Mouse (Mus musculus): ENCODE measurements around the gene Heatr4. TPM values are rescaled to one million over a fixed set of nuclear protein-coding genes. Genes with fewer than 3 reads are reported as not detected.
"Not testable (repeated sequence)": the region's sequence is repeated elsewhere in the genome, so short reads cannot be mapped to it uniquely, and the experiment has no call there.

The Heatr4 gene
- total and polyA plus RNA-seq, 2 experiments from 2014 or later, result 0.04 TPM; not detected in 1

- Histone ChIP-seq H3K27me3 (ENCODE audit: control insufficient read depth, insufficient read depth, low read length) (no peaks in the 10 kb centered on the region), H3K36me3 (replicated peaks; ENCODE audit: control insufficient read depth, insufficient read depth, low read length) (no peaks in the 10 kb centered on the region), H3K9me3 (replicated peaks; ENCODE audit: control insufficient read depth, low read length) (no peaks in the 10 kb centered on the region; the same call in 1 of the 2 replicates), H3K9ac (replicated peaks; ENCODE audit: low read depth, low read length) (no peak overlapping the region), H3K27ac (ENCODE audit: low read depth) (no peak overlapping the region), H3K4me3 (ENCODE audit: low read depth, low read length) (no peak overlapping the region), H3K4me1 (ENCODE audit: control insufficient read depth, insufficient read depth) (peaks cover 14% of the 10 kb centered on the region), H3K4me2 (ENCODE audit: low read depth, low read length) (no peak overlapping the region)
- no peak for TF ChIP-seq EP300 (IDR thresholded peaks at IDR 0.05; ENCODE audit: low read depth)
- TF ChIP-seq CTCF (IDR thresholded peaks at IDR 0.05; ENCODE audit: low read depth), result no peak
- 78% methylated on average over 1 of the region's 1 CpGs for WGBS
- ATAC-seq (ENCODE audit: insufficient read depth, low read depth) (no peak), DNase-seq (ENCODE audit: low spot score) (no peak)
These were observed 19.2 kb upstream of the Heatr4 start for GRCm38 (mm10) chr12:84003866-84004265.

- Histone ChIP-seq H3K36me3 (replicated peaks; ENCODE audit: control insufficient read depth, insufficient read depth, low read length) (no peaks in the 10 kb centered on the region), H3K9ac (replicated peaks; ENCODE audit: low read depth, low read length) (no peak overlapping the region), H3K4me1 (ENCODE audit: control insufficient read depth, insufficient read depth) (peaks cover 20% of the 10 kb centered on the region), H3K4me2 (ENCODE audit: low read depth, low read length) (no peak overlapping the region), H3K4me3 (ENCODE audit: low read depth, low read length) (no peak overlapping the region), H3K9me3 (replicated peaks; ENCODE audit: control insufficient read depth, low read length) (no peaks in the 10 kb centered on the region; the same call in 1 of the 2 replicates), H3K27me3 (ENCODE audit: control insufficient read depth, insufficient read depth, low read length) (no peaks in the 10 kb centered on the region), H3K27ac (ENCODE audit: low read depth) (no peak overlapping the region)
- no peak for DNase-seq (ENCODE audit: low spot score)
- WGBS, result 44% methylated on average over 3 of the region's 3 CpGs
- ATAC-seq (ENCODE audit: insufficient read depth, low read depth), result no peak
- no peak for TF ChIP-seq CTCF (IDR thresholded peaks at IDR 0.05; ENCODE audit: low read depth)
- no peak for TF ChIP-seq EP300 (IDR thresholded peaks at IDR 0.05; ENCODE audit: low read depth)
These were observed 15.8 kb upstream of the Heatr4 start for GRCm38 (mm10) chr12:84000418-84000817.

GRCm38 (mm10) chr12:83999237-83999636 lies 14.6 kb upstream of the Heatr4 start:
- Histone ChIP-seq H3K4me1 (ENCODE audit: control insufficient read depth, insufficient read depth) (peaks cover 20% of the 10 kb centered on the region), H3K4me2 (ENCODE audit: low read depth, low read length) (0 out of 2 replicates have a peak overlapping the region, but pooled peaks have one; percentile 33), H3K27ac (ENCODE audit: low read depth) (peak overlapping the region; percentile 81)
- not testable (repeated sequence) for H3K4me3 ChIP-seq (ENCODE audit: low read depth, low read length); H3K9me3 ChIP-seq (replicated peaks; ENCODE audit: control insufficient read depth, low read length); H3K9ac ChIP-seq (replicated peaks; ENCODE audit: low read depth, low read length); H3K27me3 ChIP-seq (ENCODE audit: control insufficient read depth, insufficient read depth, low read length); H3K36me3 ChIP-seq (replicated peaks; ENCODE audit: control insufficient read depth, insufficient read depth, low read length)
- 20% methylated on average over 8 of the region's 8 CpGs for WGBS
- DNase-seq (ENCODE audit: low spot score), result peak; percentile 90
- peak; percentile 94 for ATAC-seq (ENCODE audit: insufficient read depth, low read depth)
- peak; percentile 93 for TF ChIP-seq EP300 (IDR thresholded peaks at IDR 0.05; ENCODE audit: low read depth)

- Histone ChIP-seq H3K4me3 (ENCODE audit: low read depth, low read length) (no peak overlapping the region), H3K4me1 (ENCODE audit: control insufficient read depth, insufficient read depth) (peaks cover 20% of the 10 kb centered on the region), H3K9ac (replicated peaks; ENCODE audit: low read depth, low read length) (no peak overlapping the region), H3K27ac (ENCODE audit: low read depth) (peak overlapping the region; percentile 81), H3K9me3 (replicated peaks; ENCODE audit: control insufficient read depth, low read length) (no peaks in the 10 kb centered on the region; the same call in 1 of the 2 replicates), H3K27me3 (ENCODE audit: control insufficient read depth, insufficient read depth, low read length) (no peaks in the 10 kb centered on the region), H3K4me2 (ENCODE audit: low read depth, low read length) (no peak overlapping the region), H3K36me3 (replicated peaks; ENCODE audit: control insufficient read depth, insufficient read depth, low read length) (peaks cover 9% of the 10 kb centered on the region)
- peak; percentile 43; the same call in 1 of the 2 replicates for ATAC-seq (ENCODE audit: insufficient read depth, low read depth)
- 44% methylated on average over 11 of the region's 11 CpGs for WGBS
- no peak for TF ChIP-seq EP300 (IDR thresholded peaks at IDR 0.05; ENCODE audit: low read depth)
- TF ChIP-seq CTCF (IDR thresholded peaks at IDR 0.05; ENCODE audit: low read depth), result no peak
- no peak for DNase-seq (ENCODE audit: low spot score)
These were observed 13.9 kb upstream of the Heatr4 start for GRCm38 (mm10) chr12:83998341-83999107.

GRCm38 (mm10) chr12:83997221-83997620 lies 12.6 kb upstream of the Heatr4 start:
- no peak overlapping the region for H3K4me3 ChIP-seq (ENCODE audit: low read depth, low read length)
- H3K4me2 ChIP-seq (ENCODE audit: low read depth, low read length), result no peak overlapping the region
- 45% methylated on average over 2 of the region's 2 CpGs for WGBS
- no peak overlapping the region for H3K27ac ChIP-seq (ENCODE audit: low read depth)
- H3K27me3 ChIP-seq (ENCODE audit: control insufficient read depth, insufficient read depth, low read length), result no peaks in the 10 kb centered on the region
- H3K36me3 ChIP-seq (replicated peaks; ENCODE audit: control insufficient read depth, insufficient read depth, low read length), result peaks cover 13% of the 10 kb centered on the region
- no peak for ATAC-seq (ENCODE audit: insufficient read depth, low read depth)
- peaks cover 20% of the 10 kb centered on the region for H3K4me1 ChIP-seq (ENCODE audit: control insufficient read depth, insufficient read depth)
- H3K9me3 ChIP-seq (replicated peaks; ENCODE audit: control insufficient read depth, low read length), result no peaks in the 10 kb centered on the region; the same call in 1 of the 2 replicates
- no peak for TF ChIP-seq CTCF (IDR thresholded peaks at IDR 0.05; ENCODE audit: low read depth)
- TF ChIP-seq EP300 (IDR thresholded peaks at IDR 0.05; ENCODE audit: low read depth), result no peak
- no peak for DNase-seq (ENCODE audit: low spot score)
- no peak overlapping the region for H3K9ac ChIP-seq (replicated peaks; ENCODE audit: low read depth, low read length)
